ENCODE assay signal across 11 mouse cellular contexts in genomic region chr3:58485883-58486282, GRCm38 (mm10). TPM values are rescaled to one million over a fixed set of nuclear protein-coding genes. Genes with fewer than 3 reads are reported as not detected.
DNase-seq lines count a peak whose midpoint lies in the region; ATAC-seq and TF ChIP-seq lines count a peak whose summit lies in the region.
"Had no signal": no experiment of that assay in that cellular context is flagged by ENCODE, and none has a peak within 500 bp of the region (broad histone marks: within the 10 kb centered on the region; RNA-seq: fewer than 3 reads in every experiment).

No protein-coding gene starts in this region.

- intact Hi-C loops in gastrocnemius, postnatal 14 days (cut with DNase I; ENCODE audit: low total_unique reads) = loop anchor here (10.0 kb wide), 1 partner anchor 71 kb away; the partner anchor contains the start of gene Tsc22d2

- TF ChIP-seq CTCF in hindbrain, postnatal 0 days (IDR thresholded peaks at IDR 0.05; ENCODE audit: low read depth) = peak; percentile 41; the same call in 1 of the 2 replicates

- no peak overlapping the region for H3K4me2 ChIP-seq in hindbrain, postnatal 0 days (ENCODE audit: low read depth, low read length)
- H3K4me2 ChIP-seq: liver, embryonic 15.5 days had no signal

- DNase-seq in hindbrain, postnatal 0 days (ENCODE audit: low spot score) = no peak
- DNase-seq in hindbrain, embryonic 10.5 days (ENCODE audit: low spot score) = no peak
- DNase-seq in B cell, adult 2 months = peak; percentile 70 to 71
- DNase-seq in right cerebral cortex, postnatal 4 days = no peak
- DNase-seq in gastrocnemius, postnatal 14 days = no peak
- DNase-seq in kidney, adult 11 months = no peak
- DNase-seq: gastrocnemius, postnatal 25 days; kidney, adult 8-10 months had no signal

- no peak overlapping the region for H3K4me3 ChIP-seq in hindbrain, postnatal 0 days (ENCODE audit: low read length)
- no peak overlapping the region for H3K4me3 ChIP-seq in hindbrain, embryonic 10.5 days
- H3K4me3 ChIP-seq: liver, embryonic 15.5 days had no signal

- no peak overlapping the region for H3K9ac ChIP-seq in hindbrain, postnatal 0 days (replicated peaks; ENCODE audit: low read length)
- H3K9ac ChIP-seq: liver, embryonic 15.5 days had no signal

- WGBS in hindbrain, postnatal 0 days = 66% methylated on average over 7 of the region's 7 CpGs
- WGBS in hindbrain, embryonic 10.5 days = 70% methylated on average over 7 of the region's 7 CpGs

- no peak overlapping the region for H3K27ac ChIP-seq in hindbrain, postnatal 0 days
- H3K27ac ChIP-seq in hindbrain, embryonic 10.5 days = no peak overlapping the region
- H3K27ac ChIP-seq: liver, embryonic 15.5 days had no signal

- H3K9me3 ChIP-seq in hindbrain, postnatal 0 days (ENCODE audit: low read length) = no peaks in the 10 kb centered on the region
- H3K9me3 ChIP-seq in hindbrain, embryonic 10.5 days = no peaks in the 10 kb centered on the region
- H3K9me3 ChIP-seq: liver, embryonic 15.5 days had no signal

- no peaks in the 10 kb centered on the region for H3K4me1 ChIP-seq in hindbrain, postnatal 0 days (ENCODE audit: insufficient read depth, low read length)
- no peaks in the 10 kb centered on the region for H3K4me1 ChIP-seq in hindbrain, embryonic 10.5 days (replicated peaks)
- H3K4me1 ChIP-seq: liver, embryonic 15.5 days had no signal

- H3K27me3 ChIP-seq in hindbrain, postnatal 0 days (ENCODE audit: insufficient read depth, low read length) = no peaks in the 10 kb centered on the region
- no peaks in the 10 kb centered on the region for H3K27me3 ChIP-seq in hindbrain, embryonic 10.5 days (ENCODE audit: insufficient read depth, poor library complexity, severe bottlenecking)
- H3K27me3 ChIP-seq: liver, embryonic 15.5 days had no signal

- ATAC-seq in hindbrain, postnatal 0 days = no peak
- peak; percentile 47 for ATAC-seq in activated CD4-positive, CD25-positive, alpha-beta regulatory T cell, adult 4 months
- ATAC-seq in monocyte, adult 5-6 weeks (replicated peaks; ENCODE audit: insufficient number of reproducible peaks, low FRiP score, low TSS enrichment, poor library complexity, severe bottlenecking) = peak; percentile 61

- no peaks in the 10 kb centered on the region for H3K36me3 ChIP-seq in hindbrain, postnatal 0 days (ENCODE audit: insufficient read depth, low read length)
- no peaks in the 10 kb centered on the region for H3K36me3 ChIP-seq in hindbrain, embryonic 10.5 days
- H3K36me3 ChIP-seq: liver, embryonic 15.5 days had no signal

RNA-seq across cellular contexts. Expression of gene Eif2a, which starts 39.7 kb away (rescaled TPM):
- 36.9 and 38.9 TPM in 2 replicates for total RNA-seq in hindbrain, postnatal 0 days (2014; rRNA removed)
- 33.7 and 38.3 TPM in 2 replicates for polyA plus RNA-seq in hindbrain, postnatal 0 days (2015; fragmentation: Nextera tagmentation; extraction: Ambion mirVana)
- polyA plus RNA-seq in hindbrain, embryonic 10.5 days (2016; fragmentation: Nextera tagmentation; extraction: Ambion mirVana) = 48.3 and 55.6 TPM in 2 replicates
- 10 to 100 TPM; 67.6 to 68.1 TPM for polyA plus RNA-seq in activated CD4-positive, CD25-positive, alpha-beta regulatory T cell, adult 4 months (2017; shearing (Covaris generic))
- 52.9 to 62.9 TPM (median 60.4 TPM) in 3 replicates for total RNA-seq in monocyte, adult 5-6 weeks (2017)
- total RNA-seq in gastrocnemius, postnatal 14 days (2021) = 10 to 100 TPM; 44.7 to 46.9 TPM

RNA-seq across cellular contexts. Expression of gene Serp1, which starts 39.8 kb away (rescaled TPM):
- 49.9 and 58.7 TPM in 2 replicates for total RNA-seq in hindbrain, postnatal 0 days (2014; rRNA removed)
- polyA plus RNA-seq in hindbrain, postnatal 0 days (2015; fragmentation: Nextera tagmentation; extraction: Ambion mirVana) = 63.1 and 63.2 TPM in 2 replicates
- 122 and 141 TPM in 2 replicates for polyA plus RNA-seq in hindbrain, embryonic 10.5 days (2016; fragmentation: Nextera tagmentation; extraction: Ambion mirVana)
- polyA plus RNA-seq in activated CD4-positive, CD25-positive, alpha-beta regulatory T cell, adult 4 months (2017; shearing (Covaris generic)) = 10 to 100 TPM; 50.4 to 54.0 TPM
- 138 to 231 TPM (median 205 TPM) in 3 replicates for total RNA-seq in monocyte, adult 5-6 weeks (2017)
- 10 to 100 TPM; 10.2 to 13.2 TPM for total RNA-seq in gastrocnemius, postnatal 14 days (2021)

Comparison
In these comparisons a context has a peak if more than half of its experiments do, and no peak if none do; other contexts are left out.
1. DNase-seq: peak in B cell, adult 2 months (2 of 2); none in hindbrain, postnatal 0 days (single experiment), hindbrain, embryonic 10.5 days (single experiment), right cerebral cortex, postnatal 4 days (single experiment), gastrocnemius, postnatal 14 days (single experiment) and kidney, adult 11 months (single experiment).